ENCODE assay signal across 8 mouse cellular contexts in the genomic region with DNA sequence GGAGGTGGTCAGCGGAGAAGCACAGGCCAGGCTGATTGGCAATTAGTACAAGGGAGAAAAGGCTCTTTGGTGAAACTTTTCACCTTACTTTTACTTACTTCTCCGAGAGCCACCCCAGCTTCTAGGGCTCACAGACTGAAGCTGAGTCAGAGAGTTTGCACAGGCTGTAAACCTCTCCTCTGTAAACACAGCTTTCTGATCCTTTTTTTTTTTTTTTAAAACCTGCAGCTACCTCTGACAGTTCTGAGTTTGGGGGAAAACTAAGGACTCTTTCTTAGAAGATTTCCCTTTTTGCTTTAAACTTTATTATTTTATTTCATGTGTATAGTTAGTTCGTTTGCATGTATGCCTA. TPM values are rescaled to one million over a fixed set of nuclear protein-coding genes. Genes with fewer than 3 reads are reported as not detected.
DNase-seq lines count a peak whose midpoint lies in the region; ATAC-seq and TF ChIP-seq lines count a peak whose summit lies in the region.

No protein-coding gene starts in this region.

- peak overlapping the region; percentile 51 for H3K4me3 ChIP-seq in kidney, embryonic 15.5 days (replicated peaks)
- H3K4me3 ChIP-seq in bone marrow macrophage, adult 2 months (ENCODE audit: insufficient read depth, low read length) = peak overlapping the region; percentile 67
- peak overlapping the region; percentile 34 for H3K4me3 ChIP-seq in hindbrain, embryonic 14.5 days (replicated peaks; ENCODE audit: low read length)
- H3K4me3 ChIP-seq in midbrain, embryonic 15.5 days = no peak overlapping the region; the same call in 1 of the 2 replicates

- H3K27me3 ChIP-seq in kidney, embryonic 15.5 days = peaks cover 35% of the 10 kb centered on the region
- peaks cover 27% of the 10 kb centered on the region for H3K27me3 ChIP-seq in hindbrain, embryonic 14.5 days (ENCODE audit: control insufficient read depth, insufficient read depth, low read length)
- peaks cover 16% of the 10 kb centered on the region for H3K27me3 ChIP-seq in midbrain, embryonic 15.5 days (replicated peaks)

- H3K4me1 ChIP-seq in kidney, embryonic 15.5 days = peaks cover 5% of the 10 kb centered on the region; the same call in 1 of the 2 replicates
- H3K4me1 ChIP-seq in bone marrow macrophage, adult 2 months (ENCODE audit: control insufficient read depth, insufficient read depth, low read length) = peaks cover 40% of the 10 kb centered on the region
- H3K4me1 ChIP-seq in hindbrain, embryonic 14.5 days (replicated peaks; ENCODE audit: control insufficient read depth, insufficient read depth, low read length) = peaks cover 7% of the 10 kb centered on the region; the same call in 1 of the 2 replicates
- H3K4me1 ChIP-seq in midbrain, embryonic 15.5 days = peaks cover 7% of the 10 kb centered on the region

- no peak for TF ChIP-seq CTCF in bone marrow macrophage, adult 2 months (IDR thresholded peaks at IDR 0.05; ENCODE audit: low read depth, low read length)

- WGBS in kidney, embryonic 15.5 days = 28% methylated on average over 3 of the region's 3 CpGs
- 35% methylated on average over 3 of the region's 3 CpGs for WGBS in hindbrain, embryonic 14.5 days
- WGBS in midbrain, embryonic 15.5 days = 41% methylated on average over 3 of the region's 3 CpGs

- TF ChIP-seq POLR2A in bone marrow macrophage, adult 2 months (IDR thresholded peaks at IDR 0.05; ENCODE audit: borderline replicate concordance, low read depth, low read length) = no peak

- no peak for DNase-seq in kidney, adult 18-20 months
- DNase-seq in hindbrain, embryonic 14.5 days (ENCODE audit: low spot score) = no peak
- DNase-seq in urinary bladder, postnatal 36 days (ENCODE audit: low spot score in 2 of 2) = no peak
- no peak for DNase-seq in left cerebral cortex, postnatal 36 days (ENCODE audit: low spot score in 2 of 2)
- DNase-seq in thymus, postnatal 10 days (ENCODE audit: low spot score in 2 of 2) = no peak

- no peak overlapping the region for H3K27ac ChIP-seq in kidney, embryonic 15.5 days
- H3K27ac ChIP-seq in bone marrow macrophage, adult 2 months (ENCODE audit: insufficient read depth, low read depth, low read length) = peak overlapping the region; percentile 36; the same call in 1 of the 2 replicates
- no peak overlapping the region for H3K27ac ChIP-seq in hindbrain, embryonic 14.5 days
- no peak overlapping the region for H3K27ac ChIP-seq in midbrain, embryonic 15.5 days

- ATAC-seq in kidney, embryonic 15.5 days (replicated peaks; ENCODE audit: low FRiP score) = no peak
- ATAC-seq in hindbrain, embryonic 14.5 days (ENCODE audit: low FRiP score) = no peak
- ATAC-seq in midbrain, embryonic 15.5 days (replicated peaks) = no peak

- H3K9me3 ChIP-seq in kidney, embryonic 15.5 days (replicated peaks) = no peaks in the 10 kb centered on the region
- H3K9me3 ChIP-seq in hindbrain, embryonic 14.5 days (ENCODE audit: control insufficient read depth, low read length) = no peaks in the 10 kb centered on the region
- no peaks in the 10 kb centered on the region for H3K9me3 ChIP-seq in midbrain, embryonic 15.5 days

- intact Hi-C loops in left cerebral cortex, postnatal 36 days (cut with DNase I) = no loop called here

- H3K36me3 ChIP-seq in kidney, embryonic 15.5 days = no peaks in the 10 kb centered on the region
- no peaks in the 10 kb centered on the region for H3K36me3 ChIP-seq in hindbrain, embryonic 14.5 days (replicated peaks; ENCODE audit: control insufficient read depth, insufficient read depth)
- H3K36me3 ChIP-seq in midbrain, embryonic 15.5 days (replicated peaks) = no peaks in the 10 kb centered on the region

- H3K9ac ChIP-seq in kidney, embryonic 15.5 days = peak overlapping the region; percentile 47
- no peak overlapping the region for H3K9ac ChIP-seq in hindbrain, embryonic 14.5 days
- H3K9ac ChIP-seq in midbrain, embryonic 15.5 days = no peak overlapping the region

- peak overlapping the region; percentile 90 for H3K4me2 ChIP-seq in kidney, embryonic 15.5 days
- peak overlapping the region; percentile 77 for H3K4me2 ChIP-seq in hindbrain, embryonic 14.5 days (replicated peaks)
- peak overlapping the region; percentile 82 for H3K4me2 ChIP-seq in midbrain, embryonic 15.5 days

RNA-seq across cellular contexts. Expression of gene Sqor, which starts 0.7 kb away (rescaled TPM):
- polyA plus RNA-seq in kidney, embryonic 15.5 days (2015; fragmentation: Nextera tagmentation; extraction: Ambion mirVana) = 13.0 and 14.9 TPM in 2 replicates
- polyA plus RNA-seq in bone marrow macrophage, adult 2 months (2012; ENCODE audit: insufficient read depth, insufficient read length, missing spikeins) = 111 and 118 TPM in 2 replicates
- polyA plus RNA-seq in hindbrain, embryonic 14.5 days (2014; fragmentation: Nextera tagmentation; extraction: Ambion mirVana) = 2.8 and 3.1 TPM in 2 replicates
- 2.2 and 2.5 TPM in 2 replicates for polyA plus RNA-seq in midbrain, embryonic 15.5 days (2015; fragmentation: Nextera tagmentation; extraction: Ambion mirVana)
- total RNA-seq in left cerebral cortex, postnatal 36 days (2021) = 1 to 10 TPM; 3.0 to 4.2 TPM

RNA-seq across cellular contexts. Expression of gene Bloc1s6, which starts 27.5 kb away (rescaled TPM):
- 50.0 and 54.0 TPM in 2 replicates for polyA plus RNA-seq in kidney, embryonic 15.5 days (2015; fragmentation: Nextera tagmentation; extraction: Ambion mirVana)
- polyA plus RNA-seq in bone marrow macrophage, adult 2 months (2012; ENCODE audit: insufficient read depth, insufficient read length, missing spikeins) = 48.0 and 48.8 TPM in 2 replicates
- polyA plus RNA-seq in hindbrain, embryonic 14.5 days (2014; fragmentation: Nextera tagmentation; extraction: Ambion mirVana) = 78.4 and 91.7 TPM in 2 replicates
- polyA plus RNA-seq in midbrain, embryonic 15.5 days (2015; fragmentation: Nextera tagmentation; extraction: Ambion mirVana) = 105 and 113 TPM in 2 replicates
- 10 to 100 TPM; 30.2 to 33.3 TPM for total RNA-seq in left cerebral cortex, postnatal 36 days (2021)
